Mouse (Mus musculus) liver, embryonic 12.5 days (tissue): ENCODE measurements around the gene Slc36a3. TPM values are rescaled to one million over a fixed set of nuclear protein-coding genes. Genes with fewer than 3 reads are reported as not detected.

Experiments
- ATAC-seq: fragments of 200-750 bp; cut with Nextera tagmentation; 2 replicates; pipeline ENCODE4 v1.8.0; 2017; ENCODE audit warnings: moderate number of reproducible peaks, mild to moderate bottlenecking, moderate library complexity
- H3K27ac ChIP-seq: fragments of 300-500 bp; sonication (generic); 2 replicates; pipeline ENCODE4 v1.5.1; 2016; ENCODE audit warnings: mild to moderate bottlenecking
- H3K27me3 ChIP-seq: fragments of 300-500 bp; sonication (generic); replicated peaks from 2 replicates; pipeline ENCODE4 v1.6.1; 2016; ENCODE audit warnings: mild to moderate bottlenecking, moderate library complexity
- H3K36me3 ChIP-seq: fragments of 300-500 bp; sonication (generic); 2 replicates; pipeline ENCODE4 v1.6.1; 2016; ENCODE audit warnings: mild to moderate bottlenecking, moderate library complexity
- H3K4me1 ChIP-seq: fragments of 300-500 bp; sonication (generic); 2 replicates; pipeline ENCODE4 v1.6.1; 2016
- H3K4me2 ChIP-seq: fragments of 300-500 bp; sonication (generic); 2 replicates; pipeline ENCODE4 v1.6.1; 2016; ENCODE audit warnings: mild to moderate bottlenecking, moderate library complexity
- H3K4me3 ChIP-seq: fragments of 300-500 bp; sonication (generic); 2 replicates; pipeline ENCODE4 v1.5.1; 2016; ENCODE audit warnings: mild to moderate bottlenecking, moderate library complexity
- H3K9ac ChIP-seq: fragments of 300-500 bp; sonication (generic); 2 replicates; pipeline ENCODE4 v1.6.1; 2016; ENCODE audit warnings: mild to moderate bottlenecking, moderate library complexity
- H3K9me3 ChIP-seq: fragments of 300-500 bp; sonication (generic); replicated peaks from 2 replicates; pipeline ENCODE4 v1.6.1; 2016; ENCODE audit warnings: mild to moderate bottlenecking, moderate library complexity
- WGBS: fragments of 180-500 bp; shearing (Covaris S2); methylation state at CpG from one replicate; pipeline ENCODE4 v1.1.7; 2016; ENCODE audit not compliant: insufficient replicate concordance; 5-methylcytosine and 5-hydroxymethylcytosine counted together
- polyA plus RNA-seq: library from polyadenylated mRNA; unstranded; fragments of >200 nt; fragmentation: Nextera tagmentation; extraction: Ambion mirVana; gene quantifications from 2 replicates; pipeline ENCODE4 v1.2.1, GENCODE M21; 2016

Slc36a3 gene
- polyA plus RNA-seq, 1 experiment from 2014 or later = not detected

- Histone ChIP-seq H3K27ac (no peak overlapping the region), H3K4me3 (no peak overlapping the region), H3K9me3 (no peaks in the 10 kb centered on the region), H3K36me3 (no peaks in the 10 kb centered on the region), H3K4me1 (no peaks in the 10 kb centered on the region), H3K4me2 (no peak overlapping the region), H3K27me3 (0 out of 2 replicates have a peak, but pooled peaks cover 11% of the 10 kb centered on the region), H3K9ac (no peak overlapping the region)
- 77% methylated on average over 6 of the region's 6 CpGs for WGBS
- ATAC-seq = no peak
These were observed 17.4 kb upstream of the Slc36a3 start for GRCm38 (mm10) chr11:55168914-55169313.

DNA sequence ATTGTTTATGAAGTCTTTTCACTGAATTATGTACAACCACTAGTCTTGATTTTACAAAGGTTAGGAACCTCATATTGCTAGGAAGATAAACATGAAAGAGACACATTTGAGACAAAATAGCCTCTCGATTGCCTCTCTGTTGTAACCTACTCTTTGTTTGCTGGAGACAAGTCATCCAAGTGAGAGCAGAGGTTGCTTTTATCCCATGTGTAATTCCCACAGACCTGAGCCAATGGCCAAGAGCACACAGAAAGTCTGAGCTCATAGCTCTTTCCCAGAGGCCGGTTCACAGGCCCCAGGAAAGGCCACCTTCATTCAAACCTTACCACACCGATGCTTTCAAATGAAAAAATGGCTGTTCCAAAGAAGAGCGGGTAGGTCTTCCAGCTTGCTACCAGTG lies 17.0 kb upstream of the Slc36a3 start:
- Histone ChIP-seq H3K9ac (no peak overlapping the region), H3K36me3 (no peaks in the 10 kb centered on the region), H3K27me3 (0 out of 2 replicates have a peak, but pooled peaks cover 11% of the 10 kb centered on the region), H3K9me3 (no peaks in the 10 kb centered on the region), H3K4me1 (no peaks in the 10 kb centered on the region), H3K4me3 (no peak overlapping the region), H3K27ac (no peak overlapping the region), H3K4me2 (no peak overlapping the region)
- WGBS = 68% methylated on average over 4 of the region's 4 CpGs
- no peak for ATAC-seq

DNA sequence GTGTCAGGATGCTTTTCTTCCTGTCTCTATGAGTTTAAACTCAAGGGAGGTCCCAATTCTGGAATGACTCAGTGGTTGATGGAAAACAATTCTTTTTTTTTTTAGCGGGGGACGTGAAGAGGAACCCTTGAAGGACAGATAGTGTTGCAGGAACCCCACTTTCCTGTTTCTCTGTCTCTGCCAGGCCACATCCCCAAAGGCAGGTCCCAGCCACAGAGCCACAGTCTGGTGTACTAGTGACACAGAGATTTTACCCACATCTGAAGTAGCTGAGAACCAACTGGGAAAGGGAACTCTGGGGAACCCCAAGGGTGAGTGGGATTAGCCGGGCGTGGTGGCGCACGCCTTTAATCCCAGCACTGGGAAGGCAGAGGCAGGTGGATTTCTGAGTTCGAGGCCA lies 14.2 kb upstream of the Slc36a3 start:
- no peaks in the 10 kb centered on the region for H3K4me1 ChIP-seq
- H3K4me3 ChIP-seq = no peak overlapping the region
- H3K27ac ChIP-seq = no peak overlapping the region
- H3K27me3 ChIP-seq = no peaks in the 10 kb centered on the region
- no peak for ATAC-seq
- H3K4me2 ChIP-seq = no peak overlapping the region
- WGBS = 65% methylated on average over 7 of the region's 7 CpGs
- H3K36me3 ChIP-seq = no peaks in the 10 kb centered on the region
- no peaks in the 10 kb centered on the region for H3K9me3 ChIP-seq
- H3K9ac ChIP-seq = no peak overlapping the region

DNA sequence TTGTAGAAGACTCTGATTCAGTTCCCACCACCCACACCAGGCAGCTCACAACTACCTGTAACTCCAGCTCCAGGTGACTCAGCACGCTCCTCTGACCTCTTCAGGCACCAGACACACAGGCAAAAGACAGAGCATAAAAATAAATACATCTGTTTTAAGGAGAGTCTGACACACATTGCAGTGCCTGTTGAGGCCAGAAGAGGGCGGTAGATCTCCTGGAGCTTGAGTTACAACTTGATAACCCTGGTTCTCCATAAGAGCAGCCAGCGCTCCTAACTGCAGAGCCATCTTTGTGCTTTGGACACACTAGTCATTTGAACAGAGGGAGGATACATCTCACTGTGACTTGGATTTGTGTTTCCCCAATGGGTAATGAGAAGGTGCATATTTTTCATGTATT lies 13.2 kb upstream of the Slc36a3 start:
- Histone ChIP-seq H3K4me2 (no peak overlapping the region), H3K27ac (no peak overlapping the region), H3K4me3 (no peak overlapping the region), H3K27me3 (no peaks in the 10 kb centered on the region), H3K36me3 (no peaks in the 10 kb centered on the region), H3K9ac (no peak overlapping the region), H3K9me3 (no peaks in the 10 kb centered on the region), H3K4me1 (no peaks in the 10 kb centered on the region)
- WGBS = 28% methylated on average over 3 of the region's 3 CpGs
- ATAC-seq = no peak

GRCm38 (mm10) chr11:55162670-55163069 lies 11.2 kb upstream of the Slc36a3 start:
- H3K4me2 ChIP-seq = no peak overlapping the region
- 29% methylated on average over 9 of the region's 9 CpGs for WGBS
- no peaks in the 10 kb centered on the region for H3K9me3 ChIP-seq
- H3K4me1 ChIP-seq = no peaks in the 10 kb centered on the region
- H3K9ac ChIP-seq = no peak overlapping the region
- H3K27ac ChIP-seq = no peak overlapping the region
- no peaks in the 10 kb centered on the region for H3K27me3 ChIP-seq
- ATAC-seq = 0 out of 2 replicates have a peak, but pooled peaks have one; percentile 21
- no peak overlapping the region for H3K4me3 ChIP-seq
- no peaks in the 10 kb centered on the region for H3K36me3 ChIP-seq

GRCm38 (mm10) chr11:55158785-55159359 lies 7.4 kb upstream of the Slc36a3 start:
- Histone ChIP-seq H3K36me3 (no peaks in the 10 kb centered on the region), H3K9ac (no peak overlapping the region), H3K9me3 (no peaks in the 10 kb centered on the region), H3K4me3 (no peak overlapping the region), H3K27ac (no peak overlapping the region), H3K4me1 (no peaks in the 10 kb centered on the region), H3K4me2 (no peak overlapping the region), H3K27me3 (no peaks in the 10 kb centered on the region)
- ATAC-seq = no peak
- WGBS = 48% methylated on average over 13 of the region's 13 CpGs

DNA sequence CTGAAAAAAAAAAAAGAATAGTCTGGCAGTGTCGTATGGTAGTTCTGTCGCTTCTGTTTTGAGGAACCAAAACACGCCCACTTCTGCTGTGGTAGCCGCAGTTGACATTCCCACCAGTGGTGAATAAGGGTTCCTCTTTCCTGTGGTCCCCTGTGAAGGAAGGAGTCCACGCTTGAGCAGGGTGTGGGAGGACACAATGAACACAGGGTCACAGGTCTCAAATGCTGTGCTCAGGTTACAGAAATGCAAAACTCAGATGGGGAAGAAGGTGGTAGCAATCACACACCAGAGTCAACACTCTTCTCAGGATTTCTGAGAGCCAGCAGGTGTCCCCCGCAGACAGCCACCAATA lies 3.5 kb upstream of the Slc36a3 start:
- WGBS = 23% methylated on average over 6 of the region's 6 CpGs
- Histone ChIP-seq H3K4me1 (no peaks in the 10 kb centered on the region), H3K4me3 (no peak overlapping the region), H3K27ac (no peak overlapping the region), H3K9ac (no peak overlapping the region), H3K9me3 (no peaks in the 10 kb centered on the region), H3K4me2 (no peak overlapping the region), H3K27me3 (no peaks in the 10 kb centered on the region), H3K36me3 (no peaks in the 10 kb centered on the region)
- no peak for ATAC-seq

DNA sequence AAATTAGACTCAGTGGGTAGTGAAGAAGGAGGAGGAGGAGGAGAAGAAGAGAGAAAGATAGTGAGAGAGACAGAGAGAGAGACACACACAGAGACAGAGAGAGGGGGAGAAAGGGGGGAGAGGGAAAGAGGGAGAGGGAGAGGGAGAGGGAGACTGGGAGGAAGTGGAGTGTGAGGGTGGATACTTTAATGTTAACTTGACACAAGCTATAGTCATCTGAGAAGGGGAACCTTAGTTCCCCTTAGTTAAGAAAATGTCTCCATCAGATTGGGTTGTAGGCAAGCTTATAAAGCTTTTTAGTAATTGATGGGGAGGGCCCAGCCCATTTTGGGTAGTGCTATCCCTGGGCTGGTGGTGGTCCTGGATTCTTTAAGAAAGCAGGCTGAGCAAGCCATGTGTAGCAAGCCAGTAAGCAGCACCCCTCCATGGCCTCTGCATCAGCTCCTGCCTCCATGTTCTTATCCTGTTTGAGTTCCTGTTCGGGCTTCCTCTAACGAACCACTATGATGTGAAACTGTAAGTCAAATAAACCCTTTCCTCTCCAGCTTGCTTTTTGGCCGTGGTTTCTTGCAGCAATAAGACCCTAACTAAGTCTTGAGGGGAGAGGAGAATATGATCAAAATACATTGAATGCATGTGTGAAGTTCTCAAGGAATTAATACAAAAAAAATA lies 3.0 kb upstream of the Slc36a3 start:
- H3K9me3 ChIP-seq = no peaks in the 10 kb centered on the region
- no peaks in the 10 kb centered on the region for H3K27me3 ChIP-seq
- no peaks in the 10 kb centered on the region for H3K36me3 ChIP-seq
- H3K9ac ChIP-seq = no peak overlapping the region
- H3K4me1 ChIP-seq = no peaks in the 10 kb centered on the region
- ATAC-seq = no peak
- no peak overlapping the region for H3K4me3 ChIP-seq
- WGBS = 11% methylated on average over 3 of the region's 3 CpGs
- no peak overlapping the region for H3K4me2 ChIP-seq
- 0 out of 2 replicates have a peak overlapping the region, but pooled peaks have one; percentile 5 for H3K27ac ChIP-seq

DNA sequence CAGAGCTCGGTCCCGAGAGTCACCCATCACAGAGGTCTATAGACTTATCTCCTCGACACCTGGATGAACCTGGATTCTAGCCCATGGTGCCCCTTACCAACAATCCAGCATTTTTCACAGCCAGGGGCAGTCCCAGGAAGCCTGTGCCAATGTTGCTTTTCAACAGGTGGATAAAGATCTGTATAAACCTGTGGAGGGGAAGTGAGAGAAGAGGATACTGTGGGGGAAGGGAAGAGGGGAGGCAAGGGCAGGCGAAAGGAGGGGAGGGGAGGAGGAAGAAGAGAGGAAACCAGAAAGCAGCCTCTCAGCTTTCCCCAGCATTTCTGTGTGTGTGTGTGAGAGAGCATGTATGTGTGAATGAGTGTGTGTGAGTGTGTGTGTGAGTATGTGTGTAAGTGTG lies 3.0 kb downstream of the Slc36a3 start:
- Histone ChIP-seq H3K27ac (no peak overlapping the region), H3K4me2 (no peak overlapping the region), H3K4me1 (no peaks in the 10 kb centered on the region), H3K27me3 (no peaks in the 10 kb centered on the region), H3K9ac (no peak overlapping the region), H3K9me3 (no peaks in the 10 kb centered on the region), H3K36me3 (no peaks in the 10 kb centered on the region), H3K4me3 (no peak overlapping the region)
- no peak for ATAC-seq
- 43% methylated on average over 4 of the region's 4 CpGs for WGBS

- Histone ChIP-seq H3K4me2 (no peak overlapping the region), H3K9me3 (no peaks in the 10 kb centered on the region), H3K4me3 (no peak overlapping the region), H3K27me3 (no peaks in the 10 kb centered on the region), H3K27ac (no peak overlapping the region), H3K4me1 (no peaks in the 10 kb centered on the region), H3K36me3 (no peaks in the 10 kb centered on the region), H3K9ac (no peak overlapping the region)
- no peak for ATAC-seq
- 35% methylated on average over 6 of the region's 6 CpGs for WGBS
These were observed 4.1 kb downstream of the Slc36a3 start for GRCm38 (mm10) chr11:55147423-55147822.

GRCm38 (mm10) chr11:55146855-55147254 lies 4.7 kb downstream of the Slc36a3 start:
- Histone ChIP-seq H3K27ac (no peak overlapping the region), H3K4me3 (no peak overlapping the region), H3K4me2 (no peak overlapping the region), H3K9ac (no peak overlapping the region), H3K4me1 (no peaks in the 10 kb centered on the region), H3K9me3 (no peaks in the 10 kb centered on the region), H3K36me3 (no peaks in the 10 kb centered on the region), H3K27me3 (no peaks in the 10 kb centered on the region)
- WGBS = 59% methylated on average over 1 of the region's 1 CpGs
- ATAC-seq = no peak

- no peaks in the 10 kb centered on the region for H3K27me3 ChIP-seq
- WGBS = 72% methylated on average over 5 of the region's 5 CpGs
- ATAC-seq = no peak
These were observed 7.5 kb downstream of the Slc36a3 start for GRCm38 (mm10) chr11:55144011-55144410.

GRCm38 (mm10) chr11:55141502-55141901 lies 10.0 kb downstream of the Slc36a3 start:
- ATAC-seq = no peak
- no peak overlapping the region for H3K4me3 ChIP-seq
- H3K9me3 ChIP-seq = no peaks in the 10 kb centered on the region
- H3K4me2 ChIP-seq = no peak overlapping the region
- H3K27ac ChIP-seq = no peak overlapping the region
- H3K9ac ChIP-seq = no peak overlapping the region
- 67% methylated on average over 4 of the region's 4 CpGs for WGBS
- no peaks in the 10 kb centered on the region for H3K36me3 ChIP-seq
- no peaks in the 10 kb centered on the region for H3K4me1 ChIP-seq
- H3K27me3 ChIP-seq = no peaks in the 10 kb centered on the region

More at GRCm38 (mm10) chr11:55144011-55144410, 7.5 kb downstream of the Slc36a3 start:
- H3K4me2 ChIP-seq = no peak overlapping the region
- no peaks in the 10 kb centered on the region for H3K36me3 ChIP-seq
- no peak overlapping the region for H3K27ac ChIP-seq
- no peaks in the 10 kb centered on the region for H3K4me1 ChIP-seq
- H3K9ac ChIP-seq = no peak overlapping the region
- no peaks in the 10 kb centered on the region for H3K9me3 ChIP-seq
- no peak overlapping the region for H3K4me3 ChIP-seq
